Mouse (Mus musculus) liver, postnatal 0 days (tissue): ENCODE measurements around the gene 4931428L18Rik.

Experiments used
- CTCF ChIP-seq: sonication (generic); IDR thresholded peaks from 2 replicates; pipeline ENCODE4 v1.5.1; 2016; ENCODE audit warnings: antibody characterized with exemption, low read depth
- EP300 ChIP-seq: IDR thresholded peaks from 2 replicates; pipeline ENCODE4 v1.6.1; 2016; ENCODE audit warnings: antibody characterized with exemption, low read depth, mild to moderate bottlenecking

GRCm38 (mm10) chr1:31095706-31096465 is 126.6 kb downstream of the 4931428L18Rik start:
- TF ChIP-seq CTCF (no peak), EP300 (no peak)
